Mouse (Mus musculus) liver, embryonic 15.5 days (tissue): ENCODE data around the gene Krt20. TPM values are rescaled to one million over a fixed set of nuclear protein-coding genes. Genes with fewer than 3 reads are reported as not detected.

Source experiments
- ATAC-seq: fragments of 200-750 bp; cut with Nextera tagmentation; 2 replicates; pipeline ENCODE4 v1.8.0; 2017; ENCODE audit warnings: moderate number of reproducible peaks, mild to moderate bottlenecking, moderate library complexity; ENCODE audit not compliant: insufficient read depth
- H3K27ac ChIP-seq: fragments of 300-500 bp; sonication (generic); replicated peaks from 2 replicates; pipeline ENCODE4 v1.5.1; 2015; ENCODE audit warnings: mild to moderate bottlenecking, inconsistent platforms
- H3K27me3 ChIP-seq: fragments of 300-500 bp; sonication (generic); 2 replicates; pipeline ENCODE4 v1.6.1; 2015; ENCODE audit warnings: mild to moderate bottlenecking, inconsistent platforms
- H3K36me3 ChIP-seq: fragments of 300-500 bp; sonication (generic); replicated peaks from 2 replicates; pipeline ENCODE4 v1.6.1; 2015; ENCODE audit warnings: moderate library complexity, mild to moderate bottlenecking, inconsistent platforms
- H3K4me1 ChIP-seq: fragments of 300-500 bp; sonication (generic); replicated peaks from 2 replicates; pipeline ENCODE4 v1.6.1; 2015; ENCODE audit warnings: inconsistent platforms
- H3K4me2 ChIP-seq: fragments of 300-500 bp; sonication (generic); 2 replicates; pipeline ENCODE4 v1.6.1; 2015; ENCODE audit warnings: moderate library complexity, mild to moderate bottlenecking, inconsistent platforms
- H3K4me3 ChIP-seq: fragments of 300-500 bp; sonication (generic); replicated peaks from 2 replicates; pipeline ENCODE4 v1.5.1; 2015; ENCODE audit warnings: mild to moderate bottlenecking, inconsistent platforms
- H3K9ac ChIP-seq: fragments of 300-500 bp; sonication (generic); 2 replicates; pipeline ENCODE4 v1.6.1; 2015; ENCODE audit warnings: moderate library complexity, mild to moderate bottlenecking, inconsistent platforms
- H3K9me3 ChIP-seq: fragments of 300-500 bp; sonication (generic); replicated peaks from 2 replicates; pipeline ENCODE4 v1.6.1; 2016; ENCODE audit warnings: inconsistent platforms
- WGBS: fragments of 180-500 bp; shearing (Covaris S2); methylation state at CpG from one replicate; pipeline ENCODE4 v1.1.7; 2015; ENCODE audit warnings: mixed read lengths; ENCODE audit not compliant: insufficient replicate concordance; 5-methylcytosine and 5-hydroxymethylcytosine counted together
- polyA plus RNA-seq: library from polyadenylated mRNA; unstranded; fragments of >200 nt; fragmentation: Nextera tagmentation; extraction: Ambion mirVana; gene quantifications from 2 replicates; pipeline ENCODE4 v1.2.1, GENCODE M21; 2015

Gene Krt20
- polyA plus RNA-seq, 1 experiment from 2014 or later, result 33.2 TPM

GRCm38 (mm10) chr11:99385813-99386721, 51.9 kb downstream of the Krt20 start:
- ATAC-seq, result peak; percentile 49
- peaks cover 6% of the 10 kb centered on the region; the same call in 1 of the 2 replicates for H3K4me1 ChIP-seq
- peak overlapping the region; percentile 73 for H3K4me2 ChIP-seq
- H3K9me3 ChIP-seq, result no peaks in the 10 kb centered on the region
- H3K27ac ChIP-seq, result peak overlapping the region; percentile 83
- H3K4me3 ChIP-seq, result peak overlapping the region; percentile 60
- no peaks in the 10 kb centered on the region for H3K36me3 ChIP-seq
- peaks cover 14% of the 10 kb centered on the region for H3K27me3 ChIP-seq
- 3% methylated on average over 71 of the region's 71 CpGs for WGBS
- 0 out of 2 replicates have a peak overlapping the region, but pooled peaks have one; percentile 20 for H3K9ac ChIP-seq

DNA sequence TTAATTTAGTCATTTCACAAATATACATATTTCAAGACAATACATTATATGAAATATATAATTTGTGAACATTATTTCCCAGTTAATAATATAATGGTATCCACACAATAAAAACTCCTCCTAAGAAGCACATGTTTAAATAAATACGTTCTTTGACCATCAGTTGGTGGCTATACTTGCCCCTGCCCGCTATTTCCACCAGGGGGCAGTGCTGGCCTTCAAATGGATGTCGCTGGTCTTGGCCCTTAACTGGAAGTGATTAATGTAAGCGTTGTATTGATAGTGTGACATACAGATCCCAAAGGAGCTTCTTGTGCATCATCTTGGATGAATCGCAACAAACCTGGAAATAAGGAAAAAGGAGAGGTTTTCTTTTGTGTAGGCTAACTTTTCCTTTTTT, 58.4 kb downstream of the Krt20 start:
- no peaks in the 10 kb centered on the region for H3K36me3 ChIP-seq
- no peak overlapping the region for H3K27ac ChIP-seq
- H3K4me2 ChIP-seq, result no peak overlapping the region
- H3K4me3 ChIP-seq, result no peak overlapping the region
- H3K9ac ChIP-seq, result no peak overlapping the region
- H3K4me1 ChIP-seq, result no peaks in the 10 kb centered on the region
- WGBS, result 11% methylated on average over 5 of the region's 5 CpGs
- peaks cover 6% of the 10 kb centered on the region for H3K27me3 ChIP-seq
- no peak for ATAC-seq
- no peaks in the 10 kb centered on the region for H3K9me3 ChIP-seq

Other genes with a start within 250 kb of the Krt20 start
- gene Smarce1, start 207.1 kb downstream of the Krt20 start, polyA plus RNA-seq, result 62.2 and 66.5 TPM in 2 replicates
- gene Krt222, start 194.1 kb downstream of the Krt20 start, polyA plus RNA-seq, result 0.06 and 0.07 TPM in 2 replicates
- gene Krt24, start 152.9 kb downstream of the Krt20 start, polyA plus RNA-seq, result not detected in 2 replicates
- not detected in 2 replicates for gene Krt25, start 115.2 kb downstream of the Krt20 start, polyA plus RNA-seq
- gene Krt26, start 100.2 kb downstream of the Krt20 start, polyA plus RNA-seq, result not detected in 2 replicates
- not detected in 2 replicates for gene Krt27, start 87.0 kb downstream of the Krt20 start, polyA plus RNA-seq
- gene Krt28, start 63.2 kb downstream of the Krt20 start, polyA plus RNA-seq, result not detected in 2 replicates
- gene Krt10, start 48.8 kb downstream of the Krt20 start, polyA plus RNA-seq, result 2.1 and 3.1 TPM in 2 replicates
- gene Krt12, start 15.9 kb downstream of the Krt20 start, polyA plus RNA-seq, result not detected in 2 replicates
- gene Krt23, start 55.0 kb upstream of the Krt20 start, polyA plus RNA-seq, result 1.0 and 1.2 TPM in 2 replicates
- not detected in 2 replicates for gene Krt39, start 83.2 kb upstream of the Krt20 start, polyA plus RNA-seq
- gene Krt40, start 105.0 kb upstream of the Krt20 start, polyA plus RNA-seq, result not detected in 2 replicates
- not detected in 2 replicates for gene Krtap3-3, start 112.7 kb upstream of the Krt20 start, polyA plus RNA-seq
- not detected in 2 replicates for gene Krtap3-2, start 118.7 kb upstream of the Krt20 start, polyA plus RNA-seq
- not detected in 2 replicates for gene Gm11939, start 121.3 kb upstream of the Krt20 start, polyA plus RNA-seq
- gene Krtap3-1, start 128.5 kb upstream of the Krt20 start, polyA plus RNA-seq, result not detected in 2 replicates
- not detected in 2 replicates for gene Krtap1-5, start 142.9 kb upstream of the Krt20 start, polyA plus RNA-seq
- not detected in 2 replicates for gene Krtap1-4, start 145.5 kb upstream of the Krt20 start, polyA plus RNA-seq
- gene Krtap1-3, start 153.2 kb upstream of the Krt20 start, polyA plus RNA-seq, result not detected in 2 replicates
- not detected in 2 replicates for gene Krtap9-3, start 160.0 kb upstream of the Krt20 start, polyA plus RNA-seq
- not detected in 2 replicates for gene Gm11938, start 165.2 kb upstream of the Krt20 start, polyA plus RNA-seq
- gene Gm11937, start 172.0 kb upstream of the Krt20 start, polyA plus RNA-seq, result not detected in 2 replicates
- not detected in 2 replicates for gene Krtap2-4, start 176.7 kb upstream of the Krt20 start, polyA plus RNA-seq
- not detected in 2 replicates for gene Gm11562, start 182.3 kb upstream of the Krt20 start, polyA plus RNA-seq
- gene Krtap4-1, start 190.1 kb upstream of the Krt20 start, polyA plus RNA-seq, result not detected in 2 replicates
- gene Krtap4-2, start 196.9 kb upstream of the Krt20 start, polyA plus RNA-seq, result not detected in 2 replicates
- gene Krtap4-7, start 205.9 kb upstream of the Krt20 start, polyA plus RNA-seq, result not detected in 2 replicates
- not detected in 2 replicates for gene Gm11555, start 212.1 kb upstream of the Krt20 start, polyA plus RNA-seq
- gene Gm11563, start 220.8 kb upstream of the Krt20 start, polyA plus RNA-seq, result not detected in 2 replicates
- not detected in 2 replicates for gene Krtap4-6, start 227.8 kb upstream of the Krt20 start, polyA plus RNA-seq